Mouse (Mus musculus): ENCODE data around the gene Ctrb1. TPM values are rescaled to one million over a fixed set of nuclear protein-coding genes. Genes with fewer than 3 reads are reported as not detected.
A peak's percentile ranks its signal among the peaks of the same experiment; 100 is the strongest.
"Not testable (repeated sequence)": the region's sequence is repeated elsewhere in the genome, so short reads cannot be mapped to it uniquely, and the experiment has no call there.

Gene Ctrb1
- total RNA-seq, 2 experiments from 2014 or later, result not detected

DNA sequence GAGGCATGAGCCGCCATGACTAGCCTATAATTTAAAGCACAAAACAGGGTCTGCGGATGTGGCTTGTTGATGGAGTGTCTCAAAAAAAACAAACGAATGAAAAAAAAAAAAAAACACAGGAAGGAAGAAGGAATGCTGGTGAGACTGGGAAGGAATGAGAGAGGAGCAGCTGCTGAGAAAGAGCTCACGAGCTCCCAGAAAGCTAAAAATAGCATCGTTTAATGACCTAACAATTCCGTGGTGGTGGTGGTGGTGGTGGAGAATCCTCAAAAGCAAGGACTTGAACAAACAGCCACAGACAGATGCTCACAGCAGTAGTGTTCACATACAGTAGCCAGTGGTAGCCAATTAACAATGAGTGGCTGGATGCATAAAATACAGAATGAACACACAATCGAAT, 4.6 kb upstream of the Ctrb1 start:
- ATAC-seq (replicated peaks; ENCODE audit: low FRiP score, poor library complexity, severe bottlenecking), result no peak

DNA sequence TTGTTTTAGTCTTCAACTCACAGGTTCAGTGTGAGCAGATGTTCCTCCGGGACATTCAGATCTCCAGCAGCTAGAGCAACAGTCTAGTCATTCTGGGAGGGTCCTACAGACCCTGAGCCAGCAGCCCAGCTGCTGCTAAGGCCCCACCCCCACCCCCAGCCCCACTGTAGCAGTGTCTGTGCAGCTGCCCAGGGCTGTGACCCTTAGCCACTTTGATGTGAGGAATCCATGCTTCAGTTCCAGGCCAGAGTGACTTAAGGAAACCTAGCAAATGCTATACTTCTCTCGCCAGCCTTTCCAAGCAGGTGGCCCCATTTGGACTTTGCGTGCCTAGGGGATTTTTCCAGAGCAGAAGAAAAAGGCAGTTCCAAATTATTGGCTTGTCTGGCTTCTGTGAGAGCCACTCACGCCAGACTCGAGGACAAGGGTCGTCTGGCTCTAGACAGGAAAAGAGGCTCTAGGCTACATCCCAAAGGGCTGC, 2.5 kb upstream of the Ctrb1 start:
- no peak for ATAC-seq (replicated peaks; ENCODE audit: low FRiP score, poor library complexity, severe bottlenecking)

DNA sequence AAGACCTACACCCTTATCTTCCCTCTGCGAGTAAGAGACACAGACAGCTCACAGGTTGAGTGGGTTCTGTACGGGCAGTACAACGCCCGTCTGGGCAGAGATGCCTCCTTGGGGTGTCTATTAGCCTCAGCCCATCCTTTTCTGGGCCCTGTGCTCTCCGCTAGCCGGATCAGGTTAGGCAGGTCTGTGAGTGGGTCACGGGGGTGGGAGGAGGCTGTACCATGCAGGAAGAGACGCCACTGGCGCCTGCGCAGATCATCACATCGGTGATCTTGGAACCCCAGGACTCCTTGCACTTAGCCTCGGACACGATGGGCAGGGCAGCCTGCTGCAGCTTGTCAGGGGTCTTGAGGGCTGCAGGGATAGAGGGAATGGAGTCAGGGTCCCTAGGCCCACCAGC, 3.9 kb downstream of the Ctrb1 start:
- ATAC-seq (replicated peaks; ENCODE audit: low FRiP score, poor library complexity, severe bottlenecking), result no peak

DNA sequence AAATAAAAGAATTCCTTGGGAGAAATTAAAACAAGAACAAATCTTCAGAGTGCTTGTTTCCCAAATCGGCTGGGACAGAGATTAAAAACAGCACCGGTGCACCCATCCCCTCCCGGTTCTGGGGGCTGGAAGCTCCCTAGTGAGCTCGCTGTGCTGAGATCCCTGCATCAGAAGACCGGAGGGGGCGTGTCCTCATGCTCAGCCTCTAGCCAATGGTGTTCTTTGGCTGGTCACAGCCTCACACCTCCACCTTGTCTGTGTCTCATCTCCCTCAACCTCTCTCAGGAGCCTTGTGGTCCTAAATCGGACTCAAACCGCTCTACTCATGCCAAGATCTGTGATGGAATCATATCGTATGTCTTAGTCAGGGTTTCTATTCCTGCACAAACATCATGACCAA, 8.3 kb downstream of the Ctrb1 start:
- ATAC-seq (replicated peaks; ENCODE audit: low FRiP score, poor library complexity, severe bottlenecking), result no peak

DNA sequence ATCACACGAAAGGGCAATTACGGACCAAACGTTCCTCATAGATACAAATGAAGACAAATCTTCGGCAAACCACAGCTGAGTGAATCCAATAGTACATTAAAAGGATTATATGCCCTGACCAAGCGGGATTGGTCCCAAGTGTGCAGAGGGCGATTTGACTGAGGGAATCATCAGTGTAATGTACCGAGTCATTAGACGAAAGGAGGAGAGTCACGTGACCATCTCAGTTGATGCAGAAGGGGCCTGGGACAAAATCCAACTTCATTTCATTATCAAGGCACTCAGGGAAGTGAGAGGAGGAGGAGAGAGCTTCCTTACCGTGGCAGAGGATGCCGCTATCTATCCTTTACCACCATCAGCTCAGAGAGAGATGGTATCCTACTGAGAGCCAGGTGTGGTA, 9.7 kb downstream of the Ctrb1 start:
- ATAC-seq (replicated peaks; ENCODE audit: low FRiP score, poor library complexity, severe bottlenecking), result no peak

DNA sequence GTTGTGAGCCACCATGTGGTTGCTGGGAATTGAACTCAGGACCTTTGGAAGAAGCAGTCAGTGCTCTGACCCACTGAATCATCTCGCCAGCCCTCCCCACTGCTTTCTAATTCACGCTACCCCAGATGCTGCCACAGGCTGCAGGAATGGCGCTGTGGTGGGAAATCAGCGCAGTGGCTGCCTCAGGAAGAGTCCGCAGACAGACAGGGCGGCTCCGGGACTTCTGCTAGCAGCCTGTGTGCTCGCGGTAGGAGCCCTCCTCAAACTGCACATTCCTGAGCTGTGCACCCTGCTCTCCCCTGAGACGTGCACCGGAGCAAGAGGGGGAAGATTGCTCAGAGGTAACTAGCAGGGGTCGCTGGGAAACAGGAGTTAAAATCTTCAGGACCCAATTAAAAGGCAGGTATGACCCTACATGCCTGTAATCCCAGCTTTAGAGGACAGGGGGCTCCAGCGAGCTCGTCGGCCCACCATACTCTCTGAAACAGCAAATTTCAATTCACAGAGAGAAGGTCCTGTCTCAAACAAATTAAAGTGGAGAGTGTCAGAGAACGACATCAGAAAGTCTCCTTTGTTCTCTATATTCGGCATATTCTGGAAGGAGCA, 10.3 kb downstream of the Ctrb1 start:
- no peak for ATAC-seq (replicated peaks; ENCODE audit: low FRiP score, poor library complexity, severe bottlenecking)

DNA sequence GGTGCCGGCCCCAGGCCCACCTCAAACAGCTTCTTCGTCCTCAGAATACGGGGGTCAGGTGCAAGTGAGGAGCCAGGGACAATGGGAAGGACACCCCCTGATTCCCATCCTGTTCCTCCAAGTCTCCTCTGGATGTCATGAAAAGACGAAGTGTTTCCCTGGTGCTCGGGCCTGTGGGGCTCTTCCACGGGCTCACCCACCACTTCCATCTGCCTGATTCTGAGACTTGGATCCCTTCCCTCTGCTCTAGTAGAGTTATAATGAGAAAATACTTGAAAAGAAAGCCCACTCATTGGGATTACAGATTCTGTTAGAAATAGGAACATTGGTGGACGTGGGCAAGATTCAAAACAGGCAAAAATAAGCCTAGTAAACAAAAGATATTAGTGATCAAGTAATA, 12.0 kb downstream of the Ctrb1 start:
- ATAC-seq (replicated peaks; ENCODE audit: low FRiP score, poor library complexity, severe bottlenecking), result no peak

DNA sequence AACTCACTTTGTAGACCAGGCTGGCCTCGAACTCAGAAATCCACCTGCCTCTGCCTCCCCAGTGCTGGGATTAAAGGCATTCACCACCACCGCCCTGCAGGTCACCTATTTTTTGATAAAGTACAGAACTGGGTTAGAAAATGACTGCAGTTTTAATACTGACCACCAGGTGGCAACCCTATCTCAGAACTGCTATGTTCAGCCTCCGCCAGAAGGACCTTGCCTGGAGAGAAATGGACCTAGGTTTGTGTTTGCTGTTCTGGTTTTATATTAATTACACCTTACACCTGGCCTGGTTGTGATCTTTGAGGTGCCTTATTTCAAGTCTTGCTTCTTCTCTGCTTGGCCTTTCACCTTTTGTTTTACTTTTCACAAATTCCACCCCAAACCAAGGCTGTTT, 12.7 kb downstream of the Ctrb1 start:
- peak; percentile 73 for ATAC-seq (replicated peaks; ENCODE audit: low FRiP score, poor library complexity, severe bottlenecking)

DNA sequence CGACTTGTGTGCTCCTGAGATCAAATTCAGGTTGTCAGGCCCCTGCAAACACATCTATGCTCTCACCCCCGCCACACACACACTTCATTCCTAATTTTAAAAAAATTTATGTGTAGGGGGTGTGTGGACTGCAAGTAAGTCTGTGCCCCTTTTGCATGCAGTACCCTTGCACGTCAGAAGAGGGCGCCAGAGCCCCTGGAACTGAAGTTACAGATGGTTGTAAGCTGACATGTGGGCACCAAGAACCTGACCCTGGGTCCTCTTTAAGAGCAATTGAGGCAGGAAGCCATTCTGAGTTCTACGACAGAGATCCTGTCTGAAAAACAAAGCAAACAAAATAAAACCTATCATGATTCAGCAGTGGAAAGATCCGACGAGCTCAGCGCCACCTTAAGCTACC, 14.6 kb downstream of the Ctrb1 start:
- no peak for ATAC-seq (replicated peaks; ENCODE audit: low FRiP score, poor library complexity, severe bottlenecking)

DNA sequence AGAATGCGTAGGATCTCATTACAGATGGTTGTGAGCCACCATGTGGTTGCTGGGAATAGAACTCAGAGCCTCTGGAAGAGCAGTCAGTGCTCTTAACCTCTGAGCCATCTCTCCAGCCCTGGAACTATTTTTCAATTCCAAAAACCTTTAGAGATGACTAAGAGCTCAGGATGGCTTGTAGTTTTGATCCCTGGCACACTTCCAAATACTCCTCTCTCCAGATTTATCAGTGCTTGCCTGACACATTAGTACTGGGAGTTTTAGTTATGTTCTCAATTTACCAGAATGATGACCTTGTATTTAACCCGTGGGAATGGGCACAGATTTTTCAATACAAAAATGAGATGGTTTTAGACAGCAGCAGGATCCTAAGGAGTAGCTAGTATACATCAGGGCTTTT, 24.1 kb downstream of the Ctrb1 start:
- no peak for ATAC-seq (replicated peaks; ENCODE audit: low FRiP score, poor library complexity, severe bottlenecking)

DNA sequence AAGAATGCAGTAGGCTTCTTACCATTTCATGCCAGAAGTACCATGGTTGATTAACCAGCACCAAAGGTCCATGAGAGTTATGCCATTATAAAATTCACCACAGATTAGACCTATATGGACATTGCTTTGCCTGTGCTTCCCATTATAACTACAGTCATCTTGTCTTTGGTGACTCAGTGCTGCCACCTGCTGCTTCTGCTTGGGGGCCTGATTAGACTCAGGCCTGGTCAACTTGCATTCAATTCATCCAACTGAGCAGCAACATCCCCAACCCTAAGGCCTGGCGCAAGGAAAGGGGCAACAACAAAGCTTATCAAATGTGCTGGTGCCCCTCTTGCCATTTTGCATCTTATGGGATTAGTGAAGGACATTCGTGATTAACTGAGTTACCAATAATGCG, 28.3 kb downstream of the Ctrb1 start:
- ATAC-seq (replicated peaks; ENCODE audit: low FRiP score, poor library complexity, severe bottlenecking), result peak; percentile 66; the same call in 1 of the 2 replicates

DNA sequence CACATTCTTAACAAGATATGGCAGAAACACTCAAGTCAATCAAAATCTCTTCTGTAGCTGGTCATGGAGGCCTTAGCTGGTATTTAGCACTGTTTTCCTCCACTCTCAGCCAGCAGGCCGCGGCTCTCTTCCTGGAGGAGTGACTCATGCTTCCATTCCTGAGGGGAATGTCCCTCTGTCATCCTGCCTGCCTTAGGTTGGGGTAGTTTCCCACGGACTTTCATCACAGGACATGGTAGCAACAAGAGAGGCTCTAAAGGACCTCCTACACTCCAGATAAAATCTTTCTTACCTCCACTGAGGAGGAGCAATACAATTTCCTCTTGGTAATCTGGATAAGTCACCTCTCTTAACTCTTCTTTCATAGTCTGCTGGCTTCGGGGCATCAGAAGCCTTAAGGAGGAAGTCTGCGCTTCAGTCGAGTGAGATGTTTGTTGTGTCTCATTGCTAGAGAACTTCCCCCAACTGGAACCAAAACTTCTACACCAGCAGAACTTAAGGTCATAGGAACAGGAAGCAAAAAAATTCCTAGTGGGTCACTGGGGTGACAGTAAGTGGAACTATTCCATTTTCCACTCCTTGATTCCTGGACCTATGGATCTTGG, 31.9 kb downstream of the Ctrb1 start:
- ATAC-seq (replicated peaks; ENCODE audit: low FRiP score, poor library complexity, severe bottlenecking), result no peak

DNA sequence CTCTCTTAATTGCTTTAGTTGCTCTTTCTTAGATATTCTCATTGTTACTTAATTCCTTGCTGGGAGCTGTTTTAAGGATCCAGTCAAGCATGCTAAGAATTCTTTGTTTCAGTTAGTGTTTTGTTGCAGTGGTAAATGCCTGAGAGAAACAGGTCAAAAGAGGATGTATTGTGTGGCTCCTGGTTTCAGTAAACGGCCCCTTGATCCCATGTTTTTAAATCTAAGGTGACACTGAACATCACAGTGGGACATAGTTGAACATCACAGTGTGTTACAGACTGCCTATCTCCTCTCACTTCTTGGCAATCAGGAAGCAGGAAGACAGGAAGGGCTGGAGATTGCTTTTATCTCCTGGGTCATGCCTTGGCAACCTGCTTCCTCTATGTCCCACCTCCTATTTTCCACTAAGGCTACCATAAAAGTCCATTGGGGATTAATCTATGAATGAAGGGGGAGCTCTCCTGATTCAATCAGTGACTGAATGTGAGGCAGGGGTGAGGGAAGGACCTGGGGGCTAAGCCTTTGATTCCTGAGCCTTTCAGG, 33.4 kb downstream of the Ctrb1 start:
- no peak for ATAC-seq (replicated peaks; ENCODE audit: low FRiP score, poor library complexity, severe bottlenecking)

DNA sequence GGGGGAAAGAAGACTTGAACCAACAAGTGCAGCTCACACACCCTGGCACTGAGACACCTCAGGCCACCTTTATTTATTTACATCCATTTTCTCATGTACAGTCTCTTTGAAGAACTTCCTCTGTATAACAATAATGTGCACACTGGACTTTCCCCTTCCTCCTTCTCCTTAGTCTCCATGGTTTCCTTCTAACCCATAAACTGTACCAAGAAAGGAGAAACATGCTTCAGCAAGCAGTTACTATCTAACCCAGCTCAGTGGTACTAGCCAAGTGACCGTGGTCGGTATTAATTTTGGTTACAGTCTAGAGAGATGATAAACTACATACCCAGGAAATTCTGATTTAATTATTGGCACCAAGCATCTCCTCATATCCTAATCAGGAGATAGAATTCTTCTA, 37.3 kb downstream of the Ctrb1 start:
- ATAC-seq (replicated peaks; ENCODE audit: low FRiP score, poor library complexity, severe bottlenecking), result no peak

DNA sequence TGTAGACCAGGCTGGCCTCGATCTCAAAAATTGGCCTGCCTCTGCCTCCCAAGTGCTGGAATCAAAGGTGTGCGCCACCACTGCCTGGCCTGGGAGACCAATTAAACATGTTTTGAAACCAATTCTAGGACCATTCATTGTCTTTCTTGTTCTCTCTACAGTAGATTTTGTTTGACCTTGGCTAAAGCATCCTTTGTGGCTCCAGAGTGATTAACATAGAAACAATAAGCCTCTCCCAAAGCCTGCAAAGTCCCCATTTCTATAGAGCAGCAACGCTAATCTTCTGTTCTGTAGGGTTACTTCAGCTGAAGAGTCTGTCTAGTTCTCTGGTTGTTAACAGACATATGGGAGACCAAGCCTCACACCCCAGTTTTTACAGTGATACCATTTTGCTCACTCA, 40.2 kb downstream of the Ctrb1 start:
- no peak for ATAC-seq (replicated peaks; ENCODE audit: low FRiP score, poor library complexity, severe bottlenecking)

DNA sequence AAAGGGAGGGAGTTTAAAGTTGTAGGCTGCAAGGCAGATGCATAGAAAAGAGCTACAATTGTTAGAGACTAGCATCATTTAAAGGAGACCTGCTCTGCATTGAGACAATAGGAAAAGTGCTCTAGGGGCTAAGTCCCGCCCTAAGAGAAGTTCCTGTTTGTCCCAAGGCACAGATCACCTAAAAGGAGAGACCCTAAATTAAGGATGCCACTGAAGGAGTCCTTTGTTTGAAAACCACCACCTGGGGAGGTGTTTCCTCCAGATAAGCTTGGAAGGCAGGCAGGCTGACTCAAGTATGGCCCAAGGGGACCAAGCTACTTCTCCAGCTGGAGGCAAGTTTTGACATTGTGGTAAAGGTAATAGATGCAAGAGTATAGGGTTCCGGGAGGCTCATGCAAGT, 42.0 kb downstream of the Ctrb1 start:
- ATAC-seq (replicated peaks; ENCODE audit: low FRiP score, poor library complexity, severe bottlenecking), result no peak

DNA sequence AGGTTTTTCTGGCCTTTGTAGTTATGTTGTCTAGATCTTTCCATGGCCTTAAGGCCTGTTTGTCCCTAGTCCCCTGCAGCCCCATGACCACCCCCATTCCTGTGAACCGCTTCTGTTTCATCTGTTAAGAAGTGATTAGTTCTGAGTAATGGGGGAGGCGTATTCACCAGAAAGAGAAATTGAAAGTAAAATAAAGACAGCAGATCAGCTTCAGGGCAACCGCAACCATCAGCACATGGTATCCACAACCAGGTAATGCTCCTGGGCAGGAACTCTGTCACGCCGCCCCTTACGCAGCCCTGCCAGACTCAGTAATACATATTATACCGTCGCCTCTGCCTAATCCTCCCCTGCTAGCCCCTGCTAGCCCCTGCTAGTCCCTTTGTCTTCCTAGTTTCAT, 45.1 kb downstream of the Ctrb1 start:
- no peak for ATAC-seq (replicated peaks; ENCODE audit: low FRiP score, poor library complexity, severe bottlenecking)

DNA sequence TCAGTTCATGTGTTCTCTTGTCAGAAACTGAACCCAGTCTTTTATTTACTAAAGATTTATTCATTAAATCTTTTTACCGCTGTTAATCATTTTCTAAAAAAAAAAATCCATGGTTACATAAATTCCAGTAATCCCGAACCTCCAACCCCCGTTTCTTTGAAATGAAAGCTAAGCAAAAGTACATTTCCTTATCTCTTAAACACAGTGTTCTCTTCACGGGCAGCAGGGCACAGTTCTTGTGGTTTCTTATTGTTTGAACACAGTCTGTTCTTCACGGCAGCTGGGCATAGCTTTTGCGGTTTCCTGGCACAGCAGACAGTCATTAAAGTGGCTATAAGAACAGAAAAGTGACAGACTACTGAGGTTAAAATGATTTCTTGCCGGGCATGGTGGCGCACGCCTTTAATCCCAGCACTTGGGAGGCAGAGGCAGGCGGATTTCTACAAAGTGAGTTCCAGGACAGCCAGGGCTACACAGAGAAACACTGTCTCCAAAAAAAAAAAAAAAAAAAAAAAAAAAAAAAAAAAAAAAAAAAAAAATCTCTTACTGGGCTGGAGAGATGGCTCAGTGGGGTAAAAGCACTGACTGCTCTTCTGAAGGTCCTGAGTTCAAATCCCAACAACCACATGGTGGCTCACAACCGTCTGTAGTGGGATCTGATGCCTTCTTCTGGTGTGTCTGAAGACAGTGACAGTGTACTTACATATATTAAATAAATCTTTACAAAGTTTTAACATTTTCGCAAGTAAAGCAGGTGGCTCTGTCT, 46.3 kb downstream of the Ctrb1 start:
- not testable (repeated sequence) for ATAC-seq (replicated peaks; ENCODE audit: low FRiP score, poor library complexity, severe bottlenecking)

DNA sequence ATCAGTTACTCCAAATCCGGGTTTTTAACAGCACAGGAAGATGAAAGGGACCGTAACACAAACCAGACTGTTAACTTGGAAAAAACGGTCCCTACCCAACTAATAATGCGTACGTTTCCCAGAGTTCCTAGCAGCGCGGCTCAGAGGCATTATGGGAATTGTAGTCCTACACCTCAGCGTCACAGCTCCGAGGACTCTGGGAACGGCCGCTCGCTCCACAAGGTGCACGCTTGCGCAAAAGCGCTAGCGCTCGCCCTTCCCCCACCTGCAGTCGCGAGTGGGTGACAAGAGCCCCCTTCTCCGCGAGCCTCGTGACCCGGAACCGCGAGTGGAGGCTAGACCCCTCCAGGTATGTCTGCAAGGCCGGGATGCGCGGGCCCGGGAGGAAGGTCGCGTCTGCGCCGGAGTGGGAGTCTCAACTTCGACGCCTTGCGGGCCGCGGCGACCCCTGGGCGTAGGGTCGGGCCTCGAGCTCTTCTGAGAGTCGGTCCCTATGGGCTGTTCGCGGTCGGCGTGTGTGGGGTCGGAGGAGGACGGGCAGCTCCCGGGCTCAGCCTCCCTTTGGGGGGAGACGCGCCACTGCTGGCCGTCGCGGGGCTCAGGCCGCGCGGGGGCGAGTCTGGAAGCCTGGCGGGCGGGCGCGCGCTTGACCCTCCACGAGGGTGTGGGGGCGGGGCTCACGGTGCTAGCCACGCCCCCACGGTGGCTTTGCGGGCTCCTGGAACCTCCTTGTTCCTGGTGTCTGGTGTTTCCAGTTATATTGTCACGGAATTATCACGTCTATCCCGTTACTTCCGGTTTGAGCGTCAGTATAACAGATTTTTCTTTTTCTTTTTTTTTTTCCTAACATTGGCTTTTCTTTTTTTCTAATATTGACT, 47.3 kb downstream of the Ctrb1 start, which contains the start of gene Zfp1:
Gene Zfp1 (plus strand): TSS at position 138 of the 878 bp plus-strand sequence.
- peak; percentile 97 for ATAC-seq (replicated peaks; ENCODE audit: low FRiP score, poor library complexity, severe bottlenecking)

DNA sequence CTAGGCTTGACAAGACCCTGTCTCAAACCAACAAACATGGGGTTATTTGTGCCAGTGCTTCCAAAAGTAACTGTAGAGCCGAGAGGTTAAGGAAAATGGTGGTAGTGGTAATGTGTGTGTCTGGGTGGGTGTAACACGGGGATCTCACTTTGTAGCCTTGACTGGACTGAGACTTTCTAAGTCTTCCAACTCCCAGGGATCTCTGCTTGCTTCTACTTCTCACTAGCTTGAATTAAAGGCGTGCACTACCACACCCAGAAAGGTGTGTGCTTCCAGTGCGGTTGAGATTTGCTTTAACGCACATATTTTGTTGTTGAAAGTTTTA, 47.9 kb downstream of the Ctrb1 start:
- peak; percentile 29 for ATAC-seq (replicated peaks; ENCODE audit: low FRiP score, poor library complexity, severe bottlenecking)
